Mouse (Mus musculus) liver, embryonic 14.5 days (tissue): ENCODE data around the gene Bcar3.

Experiments used
- CTCF ChIP-seq: IDR thresholded peaks from 2 replicates; pipeline ENCODE4 v1.5.1; 2016; ENCODE audit warnings: antibody characterized with exemption, low read depth, control low read depth
- EP300 ChIP-seq: IDR thresholded peaks from 2 replicates; pipeline ENCODE4 v1.6.1; 2016; ENCODE audit warnings: antibody characterized with exemption, low read depth

GRCm38 (mm10) chr3:122445696-122446095 lies 151.8 kb downstream of the Bcar3 start:
- TF ChIP-seq EP300 = no peak
- no peak for TF ChIP-seq CTCF
